Mouse (Mus musculus) MN1 (cell line): ENCODE results near the gene Fos.
"Not testable (repeated sequence)": the region's sequence is repeated elsewhere in the genome, so short reads cannot be mapped to it uniquely, and the experiment has no call there.

Source experiments
- DNase-seq: peaks from one replicate; pipeline ENCODE4 v3.0.0-alpha.2; 2016; ENCODE audit warnings: low spot score

The Fos gene

DNA sequence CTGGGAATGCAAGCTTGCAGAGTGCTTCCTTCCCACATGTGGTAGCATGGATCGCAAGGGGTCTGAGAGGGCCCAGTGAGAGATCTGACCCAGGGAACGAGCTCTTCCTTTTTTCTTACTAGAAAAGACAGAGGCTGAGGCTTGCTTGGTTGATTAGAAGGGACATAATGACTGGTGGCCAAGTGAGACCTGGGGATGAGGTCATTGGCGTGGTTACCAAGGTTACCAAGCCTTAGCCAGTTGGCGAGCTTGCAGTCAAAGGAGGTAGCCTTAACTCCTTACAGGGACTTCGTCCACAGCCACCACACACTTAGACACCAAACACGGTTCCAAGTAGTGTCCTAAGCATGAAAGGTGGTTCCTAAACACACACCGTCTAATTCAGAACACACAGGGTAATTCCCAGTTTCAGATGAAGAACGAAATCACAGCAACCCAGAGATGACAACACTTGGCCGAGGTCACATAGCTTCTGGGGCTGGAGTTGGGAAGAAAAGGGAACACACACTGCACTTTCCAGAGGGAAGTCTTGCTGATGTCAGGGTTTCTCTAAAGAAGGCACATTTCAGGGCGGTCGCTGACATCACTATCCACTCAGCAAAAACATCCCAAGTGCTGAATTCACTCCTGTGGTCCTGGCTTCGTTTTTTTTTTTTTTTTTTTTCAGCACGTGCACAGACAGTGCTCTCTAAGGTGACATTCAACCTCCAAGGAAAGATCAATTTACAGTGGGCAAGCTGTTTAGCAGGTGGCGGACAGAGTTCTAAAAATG lies 49.9 kb downstream of the Fos start:
- no peak for DNase-seq

DNA sequence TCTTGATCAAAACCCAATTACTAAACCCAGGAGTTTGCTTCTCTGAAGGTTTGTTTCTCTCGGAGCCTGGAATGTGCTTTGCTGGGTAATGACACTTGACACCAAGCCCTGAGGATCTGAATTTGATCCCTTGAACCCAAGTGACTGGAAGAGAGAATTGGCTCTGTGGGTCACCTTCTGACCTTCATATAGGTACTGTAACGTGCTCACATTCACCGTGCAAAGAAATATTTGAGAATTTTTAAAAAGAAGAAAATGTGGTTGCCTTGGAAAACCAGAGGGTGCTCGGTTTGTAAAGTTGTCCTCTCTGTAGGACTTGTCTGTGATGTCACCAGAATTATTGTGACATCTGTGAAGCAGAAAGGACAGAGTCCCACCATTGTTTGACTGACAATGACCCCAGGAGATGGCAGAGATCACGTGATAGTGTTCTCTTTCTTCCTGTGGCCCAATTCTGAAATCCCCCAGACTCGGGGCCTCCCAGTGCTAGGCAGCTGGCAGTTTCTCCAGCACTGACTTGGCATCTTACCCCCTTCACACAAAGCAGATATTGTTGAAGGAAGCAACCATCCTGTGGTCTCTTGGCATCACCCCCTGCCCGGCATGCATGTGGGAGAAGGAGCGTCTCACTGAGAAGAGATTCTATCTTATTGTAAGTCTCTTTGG lies 50.6 kb downstream of the Fos start:
- DNase-seq: no peak

DNA sequence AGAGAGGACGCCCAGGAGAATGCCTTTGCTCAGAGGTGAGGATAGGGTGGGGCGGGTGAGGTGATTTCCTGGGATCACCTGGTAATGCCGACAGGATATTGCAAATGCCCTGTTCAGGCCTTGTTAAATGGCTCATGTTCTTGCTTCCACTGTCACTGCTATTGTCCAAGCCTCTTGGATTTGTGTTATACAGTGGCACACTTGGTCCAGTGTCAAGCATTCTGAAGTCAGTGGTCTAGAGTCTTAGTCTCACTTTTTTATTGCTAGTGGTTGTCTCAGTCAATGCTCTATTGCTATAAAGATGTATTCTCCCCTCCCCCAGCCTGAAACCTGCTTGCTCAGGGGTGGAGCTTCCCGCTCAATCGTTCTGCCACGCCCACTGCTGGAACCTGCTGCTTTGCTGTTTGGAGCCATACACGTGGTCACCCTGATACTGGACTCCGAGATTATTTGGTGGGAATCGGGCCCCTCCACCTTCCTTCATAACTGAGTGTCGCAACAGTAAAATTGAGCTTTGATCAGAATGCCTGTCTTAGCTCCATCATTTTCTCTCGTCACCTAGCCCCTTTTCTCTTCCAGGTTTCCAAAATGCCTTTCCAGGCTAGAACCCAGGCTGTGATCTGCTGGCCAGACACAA lies 51.3 kb downstream of the Fos start:
- DNase-seq: not testable (repeated sequence)
